Mouse (Mus musculus): Measurements from ENCODE around the gene Cwh43.

Gene Cwh43

DNA sequence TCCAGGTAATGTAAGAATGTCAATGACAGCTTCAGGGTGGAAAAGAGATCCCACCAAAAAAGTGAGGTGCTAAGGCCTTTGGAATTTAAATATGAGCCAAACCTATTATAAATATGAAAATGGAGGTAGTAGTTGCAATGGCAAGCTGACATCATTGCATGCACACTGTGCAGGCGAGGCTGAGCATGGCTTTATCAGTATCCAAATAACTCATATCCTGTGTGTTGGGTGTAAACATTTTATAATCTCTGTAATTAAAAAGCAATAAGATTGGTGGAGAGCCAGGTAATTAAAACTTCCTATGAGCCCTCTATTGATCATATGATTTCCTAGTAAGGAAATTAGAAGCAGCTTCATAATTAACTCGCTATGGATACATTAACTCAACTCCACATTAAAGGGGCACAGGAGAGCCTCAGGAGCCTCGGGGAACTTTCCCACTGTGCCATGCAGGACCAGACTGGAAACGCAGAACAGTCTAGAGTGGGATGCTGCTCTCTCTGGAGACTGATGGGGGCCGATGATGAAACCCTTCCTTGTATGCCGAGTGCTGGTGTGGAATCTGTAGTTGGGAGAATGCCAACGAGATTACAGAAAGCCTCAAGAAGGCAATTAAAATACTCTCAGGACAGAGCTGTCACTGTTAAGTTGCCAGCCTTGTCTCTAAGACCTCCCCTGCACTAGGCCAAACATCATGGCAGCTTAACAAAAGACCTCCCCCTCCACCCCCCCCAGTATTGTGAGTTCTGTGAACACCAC, 5.9 kb upstream of the Cwh43 start:
- no peak for DNase-seq (ENCODE audit: low spot score)

DNA sequence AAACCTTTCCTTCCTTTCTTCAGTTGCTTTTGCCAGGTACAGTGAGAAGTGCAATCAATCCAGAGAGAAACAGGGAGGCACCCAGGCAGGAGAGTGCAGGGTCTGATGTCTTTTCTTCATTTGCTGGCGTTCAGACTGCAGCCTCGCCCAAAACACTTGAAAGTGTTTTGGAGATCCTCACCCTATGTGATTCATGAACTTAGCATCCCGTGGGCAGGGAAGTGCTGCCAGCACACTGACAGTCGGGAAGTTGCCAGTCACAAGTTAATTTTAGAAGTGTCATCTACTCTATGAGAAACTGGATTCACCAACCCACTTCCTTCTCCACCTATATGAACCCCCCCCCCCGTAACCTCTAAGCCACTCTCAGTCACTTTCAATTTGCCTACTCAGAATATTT, 4.5 kb upstream of the Cwh43 start:
- peak; percentile 8 for DNase-seq (ENCODE audit: low spot score)

DNA sequence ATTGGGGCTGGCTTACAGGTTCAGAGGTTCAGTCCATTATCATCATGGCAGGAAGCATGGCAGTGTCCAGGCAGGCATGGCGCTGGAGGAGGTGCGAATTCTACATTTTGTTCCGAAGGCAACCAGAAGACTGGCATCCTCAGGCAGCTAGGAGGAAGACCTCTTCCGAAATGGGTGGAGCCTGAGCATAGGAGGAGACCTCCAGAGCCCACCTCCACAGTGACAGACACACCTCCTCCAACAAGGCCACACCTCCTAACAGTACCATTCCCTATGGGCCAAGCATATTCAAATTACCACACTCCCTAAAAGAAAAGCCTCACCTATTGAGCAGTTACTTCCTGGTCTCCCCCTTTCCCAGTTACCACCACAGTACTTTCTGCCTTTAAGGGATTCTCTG, 3.0 kb upstream of the Cwh43 start:
- DNase-seq (ENCODE audit: low spot score), result no peak

DNA sequence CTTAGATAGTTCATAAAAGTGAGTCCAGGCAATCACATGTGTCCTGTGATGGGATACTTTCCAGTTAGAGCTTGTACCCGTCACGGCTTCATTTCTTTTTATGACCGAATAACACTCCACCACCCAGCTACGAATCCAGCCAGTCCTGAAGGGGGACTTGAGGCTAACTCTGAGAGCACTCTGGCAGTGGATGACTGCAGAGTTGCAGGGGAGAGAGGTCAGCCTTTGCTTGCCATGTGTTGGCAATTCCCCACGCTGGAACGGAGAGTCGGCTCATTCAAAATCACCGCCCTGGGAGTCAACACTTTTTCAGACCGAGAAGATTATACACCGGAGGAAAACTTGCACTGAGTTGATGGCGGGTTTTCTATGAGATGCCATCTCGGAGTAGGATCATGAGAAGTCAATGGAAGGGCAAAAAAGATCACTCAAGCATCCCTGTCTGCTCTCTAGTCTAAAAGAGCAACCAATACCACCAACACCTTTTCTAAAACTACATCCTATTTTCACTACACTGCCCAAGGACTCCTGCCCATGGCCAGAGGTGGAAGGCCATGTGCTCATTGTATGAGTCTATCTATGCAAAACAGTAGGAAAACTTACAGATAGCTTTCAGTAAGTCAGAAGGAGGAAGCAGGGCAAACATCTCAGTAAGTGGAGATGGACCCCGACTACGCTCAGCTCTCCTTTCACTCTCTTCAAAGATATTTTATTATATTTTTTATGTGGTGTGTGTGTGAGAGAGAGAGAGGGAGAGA, 2.4 kb upstream of the Cwh43 start:
- DNase-seq (ENCODE audit: low spot score), result no peak

DNA sequence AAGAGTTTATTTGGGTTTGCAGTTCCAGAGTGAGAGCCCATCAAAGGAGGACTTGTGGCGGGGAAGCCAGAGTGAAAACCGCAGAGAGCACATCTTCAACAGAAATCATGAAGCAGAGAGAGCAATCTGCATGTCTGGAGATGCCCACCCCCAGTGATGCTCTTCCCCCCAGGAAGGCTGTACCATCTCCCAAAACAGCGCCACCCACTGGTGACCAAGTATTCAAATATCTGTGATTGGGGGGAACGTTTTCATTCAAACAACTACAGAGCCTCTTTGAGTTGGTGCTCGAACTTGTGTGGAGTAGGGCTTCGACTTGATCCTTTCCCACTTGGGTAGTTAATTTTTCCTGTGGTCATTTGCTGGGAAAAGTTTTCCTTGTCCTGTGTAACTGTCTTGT, 1.1 kb upstream of the Cwh43 start:
- no peak for DNase-seq (ENCODE audit: low spot score)

DNA sequence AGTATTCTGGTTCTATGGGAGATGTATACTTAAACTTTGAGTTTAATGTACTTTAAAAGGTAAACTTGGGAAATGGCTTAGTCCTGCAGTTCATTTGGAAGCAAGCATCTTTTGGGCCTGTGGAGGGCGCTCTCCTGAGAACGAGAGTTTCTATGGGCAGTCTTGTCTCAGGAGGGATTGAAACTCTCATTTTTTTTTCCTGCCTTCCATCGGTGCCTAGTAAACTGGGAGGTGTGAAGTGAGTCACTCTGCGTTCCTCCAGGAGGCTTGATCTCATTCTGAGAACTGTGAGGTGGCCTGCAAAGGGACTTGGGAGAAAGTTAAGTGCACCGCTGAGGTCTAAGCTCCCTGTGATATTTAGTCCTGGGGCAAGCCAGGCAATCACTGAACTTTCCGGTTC, 986 bp downstream of the Cwh43 start:
- no peak for DNase-seq (ENCODE audit: low spot score)

DNA sequence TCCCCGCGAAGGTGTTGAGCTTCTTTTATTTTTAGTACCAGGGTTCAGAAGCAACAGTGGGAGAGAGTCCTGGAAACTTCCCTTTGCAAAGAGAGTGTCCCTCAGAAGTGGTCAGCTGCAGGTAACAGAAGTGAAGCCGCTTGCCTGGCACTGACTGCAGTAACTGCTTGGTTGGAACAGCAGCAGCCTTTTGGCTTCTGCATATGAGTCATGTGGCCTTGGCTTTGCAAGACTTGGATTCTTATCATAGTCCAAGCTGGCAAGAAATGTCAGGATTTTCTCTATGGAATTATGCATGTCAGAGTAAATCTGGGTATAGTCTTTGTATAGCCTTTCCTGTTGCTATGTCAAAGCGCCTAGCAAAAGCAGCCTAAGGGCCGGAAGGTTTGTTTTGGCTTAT, 4.1 kb downstream of the Cwh43 start:
- DNase-seq (ENCODE audit: low spot score), result no peak

- no peak for DNase-seq (ENCODE audit: low spot score)
Measured at GRCm38 (mm10) chr5:73411771-73412170, 5.9 kb downstream of the Cwh43 start.

DNA sequence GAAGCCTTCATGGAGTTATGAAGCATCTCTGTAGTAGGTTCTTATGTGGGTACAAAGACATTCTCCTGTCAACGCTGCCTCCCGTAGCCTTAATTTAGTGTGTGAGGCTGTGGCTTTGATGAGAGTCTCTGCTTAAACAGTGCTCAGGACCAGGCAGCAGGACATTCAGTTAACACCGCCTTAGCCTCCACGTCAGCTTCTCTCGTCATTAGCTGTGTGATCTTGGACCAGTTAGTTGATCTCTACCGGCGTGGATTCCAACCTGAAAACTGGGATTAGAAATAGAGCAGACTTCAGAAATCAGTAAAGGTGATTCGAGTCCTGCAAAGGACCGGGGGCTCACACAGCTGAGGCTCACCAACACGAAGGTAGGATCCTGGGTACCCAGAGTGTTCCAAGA, 8.3 kb downstream of the Cwh43 start:
- DNase-seq (ENCODE audit: low spot score), result no peak

DNA sequence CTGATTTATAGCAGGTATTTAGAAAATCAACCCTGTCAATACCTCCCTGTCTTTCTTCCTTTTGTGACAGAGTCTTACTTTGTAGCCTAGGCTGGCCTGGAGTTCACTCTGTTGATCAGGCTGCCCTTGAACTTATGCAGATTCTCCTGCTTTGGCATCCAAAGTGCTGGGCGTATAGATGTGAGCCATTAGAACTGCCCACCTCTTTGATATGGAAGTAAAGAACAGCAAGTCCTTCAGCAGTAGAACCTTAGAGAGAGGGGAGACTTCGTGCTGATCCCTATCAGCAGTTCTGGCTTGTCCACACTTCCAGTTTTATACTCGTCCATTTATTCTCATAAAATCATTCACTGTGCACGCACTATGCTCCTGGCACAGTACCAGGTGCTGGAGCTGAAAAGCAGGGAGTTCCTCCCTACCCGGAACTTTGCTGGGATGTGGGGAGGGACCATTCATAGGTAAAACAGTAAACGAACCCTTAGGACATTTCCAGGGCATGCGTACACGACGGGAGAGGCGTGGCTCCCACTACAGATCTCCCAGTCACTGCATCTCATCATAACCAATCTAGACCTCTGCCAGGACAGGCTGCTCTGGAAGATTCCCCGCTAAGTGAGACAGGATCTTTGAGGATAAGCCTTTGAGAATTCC, 13.3 kb downstream of the Cwh43 start:
- DNase-seq (ENCODE audit: low spot score), result no peak

- no peak for DNase-seq (ENCODE audit: low spot score)
Measured at GRCm38 (mm10) chr5:73426824-73427223, 20.9 kb downstream of the Cwh43 start.

- DNase-seq (ENCODE audit: low spot score), result peak; percentile 62
Measured at GRCm38 (mm10) chr5:73431581-73431980, 25.7 kb downstream of the Cwh43 start.

- no peak for DNase-seq (ENCODE audit: low spot score)
Measured at GRCm38 (mm10) chr5:73432805-73433204, 26.9 kb downstream of the Cwh43 start.

GRCm38 (mm10) chr5:73434764-73435163, 28.9 kb downstream of the Cwh43 start:
- DNase-seq (ENCODE audit: low spot score), result no peak

DNA sequence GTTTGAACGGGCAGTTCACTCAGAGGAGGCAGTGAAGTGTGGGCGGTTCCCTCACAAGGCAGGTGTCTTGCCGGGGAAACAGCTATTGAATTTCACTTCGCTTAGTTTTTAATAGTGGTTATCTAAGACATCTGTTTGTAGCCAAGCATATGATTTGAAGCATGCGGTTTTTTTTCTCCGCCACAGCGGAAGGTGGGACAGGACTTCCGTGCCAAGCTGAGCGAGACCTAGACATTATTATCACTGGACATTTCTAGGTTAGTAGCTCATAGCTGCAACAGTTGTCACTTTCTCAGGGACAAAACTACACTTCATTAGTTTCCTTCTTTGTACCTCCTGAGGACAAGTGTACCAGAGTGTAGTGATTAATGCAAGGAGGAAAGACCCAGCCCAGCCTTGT, 36.3 kb downstream of the Cwh43 start:
- DNase-seq (ENCODE audit: low spot score), result no peak

GRCm38 (mm10) chr5:73450276-73450675, 44.4 kb downstream of the Cwh43 start:
- DNase-seq (ENCODE audit: low spot score), result no peak

GRCm38 (mm10) chr5:73454502-73455306, 48.8 kb downstream of the Cwh43 start:
- DNase-seq (ENCODE audit: low spot score), result no peak

DNA sequence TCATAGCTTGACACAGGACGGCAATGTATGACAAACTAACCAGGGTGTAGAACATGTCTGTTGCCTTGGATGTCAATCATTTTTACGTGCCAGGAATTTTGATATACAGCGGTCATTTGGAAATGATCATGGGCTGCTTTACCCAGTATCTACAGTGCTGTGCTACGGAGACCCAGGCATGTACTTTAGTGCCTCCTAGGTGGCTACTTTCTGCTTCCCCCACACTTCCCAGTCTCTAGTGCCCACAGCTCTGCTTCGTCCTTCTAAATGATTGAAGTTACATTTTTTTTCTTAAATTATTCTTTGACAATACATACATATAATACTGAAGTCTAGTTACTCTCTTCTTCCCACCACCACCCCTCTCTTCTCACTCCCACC, 49.4 kb downstream of the Cwh43 start:
- DNase-seq (ENCODE audit: low spot score), result no peak

- DNase-seq (ENCODE audit: low spot score), result no peak
Measured at GRCm38 (mm10) chr5:73468462-73469433, 62.9 kb downstream of the Cwh43 start.

- peak; percentile 50 for DNase-seq (ENCODE audit: low spot score)
Measured at GRCm38 (mm10) chr5:73474412-73475405, 68.8 kb downstream of the Cwh43 start.
